Mouse (Mus musculus) heart, embryonic 16.5 days (tissue): ENCODE data around the gene Tmigd1. TPM values are rescaled to one million over a fixed set of nuclear protein-coding genes. Genes with fewer than 3 reads are reported as not detected.

ENCODE experiments used
- ATAC-seq: fragments of 200-750 bp; cut with Nextera tagmentation; replicated peaks from 2 replicates; pipeline ENCODE4 v1.8.0; 2017; ENCODE audit warnings: moderate number of reproducible peaks; ENCODE audit not compliant: insufficient read depth, low FRiP score; ENCODE audit errors: extremely low read depth
- H3K27ac ChIP-seq: fragments of 300-500 bp; sonication (generic); 2 replicates; pipeline ENCODE4 v1.5.1; 2014; ENCODE audit warnings: mild to moderate bottlenecking, low read length, control low read depth, moderate library complexity
- H3K27me3 ChIP-seq: fragments of 300-500 bp; sonication (generic); 2 replicates; pipeline ENCODE4 v1.6.1; 2014; ENCODE audit warnings: low read length, mixed read lengths; ENCODE audit not compliant: control insufficient read depth, insufficient read depth
- H3K36me3 ChIP-seq: fragments of 300-500 bp; sonication (generic); 2 replicates; pipeline ENCODE4 v1.6.1; 2014; ENCODE audit not compliant: control insufficient read depth, insufficient read depth
- H3K4me1 ChIP-seq: fragments of 300-500 bp; sonication (generic); 2 replicates; pipeline ENCODE4 v1.6.1; 2014; ENCODE audit warnings: low read length, mixed read lengths; ENCODE audit not compliant: control insufficient read depth, insufficient read depth
- H3K4me2 ChIP-seq: fragments of 300-500 bp; sonication (generic); 2 replicates; pipeline ENCODE4 v1.6.1; 2014; ENCODE audit warnings: low read depth, mild to moderate bottlenecking, control low read depth, low read length
- H3K4me3 ChIP-seq: fragments of 300-500 bp; sonication (generic); 2 replicates; pipeline ENCODE4 v1.5.1; 2014; ENCODE audit warnings: mild to moderate bottlenecking, control low read depth, low read length
- H3K9ac ChIP-seq: fragments of 300-500 bp; sonication (generic); 2 replicates; pipeline ENCODE4 v1.6.1; 2014; ENCODE audit warnings: low read length, control low read depth
- H3K9me3 ChIP-seq: fragments of 300-500 bp; sonication (generic); replicated peaks from 2 replicates; pipeline ENCODE4 v1.6.1; 2016; ENCODE audit warnings: low read length; ENCODE audit not compliant: control insufficient read depth
- WGBS: fragments of 180-500 bp; shearing (Covaris S2); extraction: QIAGEN DNeasy Blood & Tissue Kit; methylation state at CpG from one replicate; pipeline ENCODE4 v1.1.7; 2014; 5-methylcytosine and 5-hydroxymethylcytosine counted together
- polyA plus RNA-seq: library from polyadenylated mRNA; unstranded; fragments of >200 nt; fragmentation: Nextera tagmentation; extraction: Ambion mirVana; gene quantifications from 2 replicates; pipeline ENCODE4 v1.2.1, GENCODE M21; 2015

Tmigd1 gene
- polyA plus RNA-seq, 1 experiment from 2014 or later = 2.7 TPM

DNA sequence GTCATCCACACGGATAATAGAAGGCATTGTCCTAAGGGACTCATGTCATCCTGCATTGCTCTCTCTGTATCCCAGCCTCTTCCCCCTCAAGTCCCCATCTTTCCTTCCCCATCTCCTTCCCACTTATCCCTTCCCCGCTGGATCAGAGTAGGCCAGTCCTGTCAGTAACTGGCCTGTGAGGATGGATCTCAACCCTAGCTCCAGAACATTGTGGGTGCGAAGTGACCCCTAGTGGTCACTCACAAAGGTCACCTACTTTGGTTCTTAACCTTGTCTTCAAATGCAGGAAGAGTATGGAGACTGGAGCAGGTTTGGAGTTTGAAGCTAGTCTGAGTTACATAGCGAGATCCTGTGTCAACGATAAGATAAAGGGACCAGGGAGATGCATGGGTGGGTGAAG is 7.7 kb upstream of the Tmigd1 start:
- H3K4me1 ChIP-seq = peaks cover 13% of the 10 kb centered on the region
- H3K27ac ChIP-seq = peak overlapping the region; percentile 71
- peak overlapping the region; percentile 33; the same call in 1 of the 2 replicates for H3K4me2 ChIP-seq
- H3K36me3 ChIP-seq = no peaks in the 10 kb centered on the region
- no peak overlapping the region for H3K9ac ChIP-seq
- no peaks in the 10 kb centered on the region for H3K9me3 ChIP-seq
- peak; percentile 64 for ATAC-seq
- H3K27me3 ChIP-seq = no peaks in the 10 kb centered on the region
- 16% methylated on average over 5 of the region's 5 CpGs for WGBS
- no peak overlapping the region for H3K4me3 ChIP-seq

DNA sequence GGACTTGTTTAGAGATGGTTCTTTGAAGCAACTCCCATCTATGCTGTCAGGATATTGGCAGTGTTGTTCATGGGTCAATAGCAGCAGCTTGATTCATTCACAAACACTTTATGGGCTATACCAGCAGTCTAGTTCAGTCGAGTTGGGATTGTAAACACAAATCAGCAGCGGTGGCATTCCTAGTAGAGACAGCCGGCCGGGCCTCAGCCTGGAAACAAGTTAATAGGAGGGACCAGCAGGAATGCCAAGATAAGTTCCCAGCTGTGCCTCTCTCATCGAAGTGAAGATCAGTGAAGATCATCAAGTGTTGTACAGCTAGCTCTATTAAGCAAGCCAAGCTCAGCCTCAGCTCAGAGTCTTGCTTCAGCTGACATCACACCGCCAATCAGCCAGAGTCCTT is 5.6 kb upstream of the Tmigd1 start:
- no peak for ATAC-seq
- Histone ChIP-seq H3K9me3 (no peaks in the 10 kb centered on the region), H3K4me2 (no peak overlapping the region), H3K9ac (no peak overlapping the region), H3K36me3 (no peaks in the 10 kb centered on the region), H3K4me1 (0 out of 2 replicates have a peak, but pooled peaks cover 4% of the 10 kb centered on the region), H3K27me3 (no peaks in the 10 kb centered on the region), H3K27ac (no peak overlapping the region), H3K4me3 (no peak overlapping the region)
- WGBS = 39% methylated on average over 6 of the region's 6 CpGs

DNA sequence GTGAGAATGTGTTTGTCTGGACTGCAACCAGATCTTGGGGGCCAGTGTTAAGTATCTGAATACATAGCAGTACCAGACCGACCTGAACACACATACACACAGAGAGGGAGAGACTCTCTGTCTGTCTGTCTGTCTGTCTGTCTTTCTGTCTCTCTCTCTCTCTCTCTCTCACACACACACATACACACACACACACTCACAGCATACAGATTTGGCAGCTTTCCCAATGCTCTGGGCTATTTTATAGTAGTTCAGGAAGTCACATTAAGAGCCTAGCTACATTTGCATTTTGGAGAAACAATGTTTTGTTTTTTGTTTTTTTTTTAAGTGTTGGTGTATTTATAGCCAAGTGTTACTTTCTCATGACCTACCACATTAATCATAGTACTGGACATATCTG is 4.8 kb upstream of the Tmigd1 start:
- 27% methylated on average over 1 of the region's 1 CpGs for WGBS
- 0 out of 2 replicates have a peak, but pooled peaks cover 4% of the 10 kb centered on the region for H3K4me1 ChIP-seq
- H3K4me2 ChIP-seq = no peak overlapping the region
- H3K36me3 ChIP-seq = no peaks in the 10 kb centered on the region
- no peak overlapping the region for H3K27ac ChIP-seq
- no peak overlapping the region for H3K4me3 ChIP-seq
- no peak overlapping the region for H3K9ac ChIP-seq
- no peaks in the 10 kb centered on the region for H3K9me3 ChIP-seq
- no peaks in the 10 kb centered on the region for H3K27me3 ChIP-seq
- ATAC-seq = no peak

DNA sequence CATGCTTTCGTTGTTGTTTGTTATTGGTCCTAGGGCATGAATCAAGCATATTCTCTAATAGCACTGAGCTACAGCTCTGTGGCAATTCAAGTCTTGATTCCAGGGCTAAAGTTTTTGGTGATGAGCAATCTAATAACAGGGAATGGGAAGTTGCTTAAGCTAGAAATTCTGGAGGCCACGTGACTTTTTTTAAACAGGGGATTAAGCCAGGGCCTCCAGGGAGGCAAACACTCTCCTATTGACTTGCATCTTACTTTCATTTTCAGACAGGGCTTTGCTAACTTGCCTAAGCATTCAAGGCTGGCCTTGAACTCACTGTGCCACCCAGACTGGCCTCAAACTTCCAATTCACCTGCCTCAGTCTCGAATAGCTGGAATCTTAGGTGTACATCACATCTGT is 4.1 kb upstream of the Tmigd1 start:
- no peak for ATAC-seq
- Histone ChIP-seq H3K27ac (no peak overlapping the region), H3K9ac (no peak overlapping the region), H3K36me3 (no peaks in the 10 kb centered on the region), H3K27me3 (no peaks in the 10 kb centered on the region), H3K4me3 (no peak overlapping the region), H3K4me1 (0 out of 2 replicates have a peak, but pooled peaks cover 4% of the 10 kb centered on the region), H3K4me2 (no peak overlapping the region), H3K9me3 (no peaks in the 10 kb centered on the region)
- WGBS = 49% methylated on average over 3 of the region's 3 CpGs

DNA sequence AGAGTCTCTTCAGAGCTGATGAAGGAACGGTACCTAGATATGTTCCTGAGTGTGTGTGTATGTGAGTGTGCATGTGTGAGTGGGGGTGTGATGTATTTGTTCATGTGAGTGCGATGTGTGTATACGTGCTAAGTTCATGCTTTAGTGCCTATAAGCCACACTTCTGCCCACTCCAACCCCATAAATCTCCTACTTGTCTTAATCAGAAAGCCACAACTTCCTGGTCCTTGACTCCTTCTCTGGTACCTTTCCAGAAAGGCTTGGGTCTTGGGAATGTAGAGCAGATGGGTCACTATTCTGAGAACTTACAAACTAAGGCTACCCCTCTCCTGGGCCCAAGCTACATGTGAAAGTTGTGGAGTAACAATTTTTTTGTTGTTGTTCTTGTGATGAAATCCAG is 3.2 kb upstream of the Tmigd1 start:
- no peak overlapping the region for H3K9ac ChIP-seq
- no peak overlapping the region for H3K4me2 ChIP-seq
- H3K36me3 ChIP-seq = no peaks in the 10 kb centered on the region
- no peaks in the 10 kb centered on the region for H3K9me3 ChIP-seq
- no peaks in the 10 kb centered on the region for H3K4me1 ChIP-seq
- no peak overlapping the region for H3K4me3 ChIP-seq
- ATAC-seq = no peak
- H3K27ac ChIP-seq = no peak overlapping the region
- no peaks in the 10 kb centered on the region for H3K27me3 ChIP-seq
- 83% methylated on average over 3 of the region's 3 CpGs for WGBS

DNA sequence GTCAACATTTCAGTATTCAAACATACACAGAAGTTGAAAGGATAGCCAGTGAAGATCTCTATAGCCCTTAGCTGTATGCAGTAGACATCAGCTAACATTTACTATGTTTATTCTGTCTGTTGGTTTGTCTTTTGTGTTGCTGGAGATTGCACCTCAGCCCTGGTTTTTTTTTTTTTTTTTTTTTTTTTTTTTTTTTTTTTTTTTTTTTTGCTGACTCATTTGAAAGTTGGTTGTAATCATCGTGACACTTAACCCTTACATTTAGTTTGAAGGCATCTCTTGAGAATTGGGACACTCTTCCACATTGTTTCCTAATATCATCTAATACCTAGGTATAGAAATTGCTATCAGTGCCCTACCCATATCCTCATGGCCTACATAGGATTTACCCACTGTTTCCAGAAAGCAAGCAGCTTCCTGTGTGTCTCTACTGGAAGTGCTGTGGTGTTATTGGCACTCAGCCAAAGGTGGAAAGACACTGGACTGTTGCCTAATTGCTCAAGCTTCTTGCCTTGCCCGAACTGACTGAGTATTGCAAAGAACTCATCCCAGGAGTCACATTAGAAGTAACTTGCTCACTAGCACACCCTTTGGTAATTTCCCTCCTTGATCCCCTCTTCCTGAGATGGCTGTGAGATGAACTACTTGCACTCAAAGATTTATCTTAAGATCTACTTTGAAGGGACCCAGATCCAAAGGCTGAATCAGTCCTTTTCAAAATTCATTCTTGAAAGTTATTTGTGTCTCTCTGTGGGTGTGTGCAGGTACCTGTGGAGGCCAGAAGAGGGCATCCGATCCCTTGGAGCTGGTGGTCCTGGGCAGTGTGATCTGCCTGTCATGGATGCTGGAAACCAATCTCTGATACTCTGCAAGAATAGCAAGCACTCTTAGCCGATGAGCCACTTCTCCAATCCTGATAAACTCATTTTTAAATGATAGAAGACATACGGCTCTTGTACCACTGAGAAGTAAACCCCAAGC is 1.9 kb upstream of the Tmigd1 start:
- H3K9ac ChIP-seq = no peak overlapping the region
- WGBS = 55% methylated on average over 5 of the region's 5 CpGs
- H3K4me3 ChIP-seq = no peak overlapping the region

DNA sequence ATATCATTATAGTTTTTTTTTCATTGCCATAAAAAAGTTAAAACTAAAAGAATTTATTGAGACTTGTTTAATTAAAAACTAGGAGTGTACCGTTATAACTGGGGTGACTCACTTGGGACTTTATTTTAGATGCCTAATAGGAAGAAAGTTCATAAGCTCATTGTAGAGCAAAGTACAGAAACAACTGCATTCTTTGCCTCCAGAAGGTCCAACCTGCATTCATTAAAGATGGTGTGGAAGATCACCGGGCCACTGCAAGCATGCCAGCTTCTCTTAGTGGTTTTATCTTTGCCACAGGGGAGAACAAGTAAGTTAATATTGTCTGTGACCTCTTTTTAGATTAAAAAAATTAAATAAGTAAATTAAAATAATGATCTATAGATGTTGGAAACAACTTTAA is 2.4 kb downstream of the Tmigd1 start:
- H3K4me1 ChIP-seq = no peaks in the 10 kb centered on the region
- no peak for ATAC-seq
- H3K27me3 ChIP-seq = no peaks in the 10 kb centered on the region
- H3K9ac ChIP-seq = no peak overlapping the region
- H3K4me2 ChIP-seq = no peak overlapping the region
- H3K9me3 ChIP-seq = no peaks in the 10 kb centered on the region
- WGBS = 88% methylated on average over 2 of the region's 2 CpGs
- H3K36me3 ChIP-seq = no peaks in the 10 kb centered on the region
- H3K27ac ChIP-seq = no peak overlapping the region
- no peak overlapping the region for H3K4me3 ChIP-seq

More for the DNA sequence above, 1.9 kb upstream of the Tmigd1 start:
- Histone ChIP-seq H3K4me2 (no peak overlapping the region), H3K9me3 (no peaks in the 10 kb centered on the region), H3K4me1 (no peaks in the 10 kb centered on the region), H3K27ac (no peak overlapping the region), H3K27me3 (no peaks in the 10 kb centered on the region), H3K36me3 (no peaks in the 10 kb centered on the region)
- no peak for ATAC-seq

DNA sequence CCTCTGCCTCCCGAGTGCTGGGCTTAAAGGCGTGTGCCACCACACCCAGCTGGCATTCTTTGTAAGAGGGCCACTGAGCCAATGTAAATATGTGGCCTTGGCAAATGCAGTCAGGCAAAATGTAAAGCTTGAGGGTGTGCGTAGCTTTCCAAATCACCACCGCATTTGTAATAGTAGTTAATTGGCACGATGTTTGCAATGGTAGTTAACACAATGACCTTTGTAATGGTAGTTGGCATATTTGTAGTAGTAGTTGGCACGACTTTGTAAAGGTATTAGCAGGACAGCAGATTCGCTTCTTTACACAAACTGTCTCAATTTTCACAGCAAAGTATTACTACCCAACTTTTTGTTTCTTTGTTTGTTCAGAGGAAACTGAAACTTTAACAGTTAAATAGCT is 6.7 kb downstream of the Tmigd1 start:
- Histone ChIP-seq H3K4me3 (no peak overlapping the region), H3K36me3 (no peaks in the 10 kb centered on the region), H3K4me2 (no peak overlapping the region), H3K4me1 (peaks cover 19% of the 10 kb centered on the region), H3K9me3 (no peaks in the 10 kb centered on the region), H3K27ac (no peak overlapping the region), H3K9ac (no peak overlapping the region), H3K27me3 (no peaks in the 10 kb centered on the region)
- WGBS = 90% methylated on average over 7 of the region's 7 CpGs
- no peak for ATAC-seq

DNA sequence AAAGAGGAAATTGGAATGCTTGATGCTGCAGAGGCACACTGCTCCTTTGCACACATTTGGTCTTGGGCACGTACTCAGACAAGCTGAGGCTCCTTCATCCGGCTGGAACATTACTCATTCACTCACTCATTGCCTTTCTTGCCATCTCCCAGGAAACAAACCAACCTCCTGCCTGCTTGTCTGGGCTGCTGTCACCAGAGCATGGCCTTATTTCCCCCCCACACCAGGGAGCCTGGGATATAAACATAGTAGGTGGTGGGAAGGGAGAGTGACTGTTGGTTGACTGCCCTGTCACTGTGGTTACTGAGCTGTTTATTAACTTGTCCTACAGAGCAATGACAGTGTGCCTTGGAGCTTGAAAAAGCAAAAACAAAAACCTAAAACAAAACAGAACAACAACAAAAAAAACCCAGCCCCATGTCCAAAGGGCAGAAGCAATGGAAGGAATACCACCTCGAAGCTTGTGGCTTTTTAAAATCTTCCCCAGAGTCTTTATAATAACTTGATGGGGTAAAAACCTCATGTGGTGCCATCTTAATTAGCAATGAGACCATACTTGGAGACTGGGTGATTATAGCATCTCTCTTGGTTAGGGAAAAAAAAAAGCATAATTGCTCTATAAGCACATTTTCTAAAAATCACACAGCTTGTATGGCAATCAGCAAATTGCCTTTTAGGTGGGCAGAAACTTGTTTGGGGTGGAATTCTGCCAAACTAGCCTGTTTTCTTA is 9.5 kb downstream of the Tmigd1 start:
- peaks cover 19% of the 10 kb centered on the region for H3K4me1 ChIP-seq
- no peaks in the 10 kb centered on the region for H3K9me3 ChIP-seq
- H3K27me3 ChIP-seq = no peaks in the 10 kb centered on the region
- H3K27ac ChIP-seq = peak overlapping the region; percentile 55
- no peaks in the 10 kb centered on the region for H3K36me3 ChIP-seq
- 0 out of 2 replicates have a peak, but pooled peaks have one; percentile 17 for ATAC-seq
- H3K4me3 ChIP-seq = no peak overlapping the region
- peak overlapping the region; percentile 19; the same call in 1 of the 2 replicates for H3K4me2 ChIP-seq
- H3K9ac ChIP-seq = no peak overlapping the region
- WGBS = 45% methylated on average over 3 of the region's 3 CpGs
